Mouse (Mus musculus) spleen, postnatal 4 days (tissue): ENCODE results near the gene Klra6.
"Not testable (repeated sequence)": the region's sequence is repeated elsewhere in the genome, so short reads cannot be mapped to it uniquely, and the experiment has no call there.

Experiments
- DNase-seq, 2 experiments: peaks; one replicate each; pipeline ENCODE4 v3.0.0; 2022; ENCODE audit warnings: low spot score in 2 of 2

The Klra6 gene

DNA sequence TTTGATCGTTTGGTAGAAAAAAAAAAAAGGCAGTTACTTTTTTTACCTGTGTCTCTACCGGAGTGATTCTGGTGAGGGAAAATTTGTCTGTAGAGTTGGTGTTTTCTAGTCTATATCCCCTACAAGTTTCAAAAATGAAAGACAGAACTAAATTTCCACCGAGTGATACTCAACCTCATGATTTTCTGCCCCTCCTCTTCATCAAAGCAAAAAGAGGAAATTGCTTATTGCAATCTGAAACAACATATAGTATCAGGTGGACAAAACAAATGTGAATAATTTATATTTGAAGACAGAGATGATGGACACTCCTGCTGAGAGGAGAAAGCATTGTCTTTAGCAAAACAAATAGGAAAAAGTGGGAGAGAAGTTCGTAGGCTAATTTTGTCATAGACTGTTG, at the start of gene Klra6:
Gene Klra6 (minus strand): TSS at position 101 of the 400 bp plus-strand sequence.
- no peak for DNase-seq

DNA sequence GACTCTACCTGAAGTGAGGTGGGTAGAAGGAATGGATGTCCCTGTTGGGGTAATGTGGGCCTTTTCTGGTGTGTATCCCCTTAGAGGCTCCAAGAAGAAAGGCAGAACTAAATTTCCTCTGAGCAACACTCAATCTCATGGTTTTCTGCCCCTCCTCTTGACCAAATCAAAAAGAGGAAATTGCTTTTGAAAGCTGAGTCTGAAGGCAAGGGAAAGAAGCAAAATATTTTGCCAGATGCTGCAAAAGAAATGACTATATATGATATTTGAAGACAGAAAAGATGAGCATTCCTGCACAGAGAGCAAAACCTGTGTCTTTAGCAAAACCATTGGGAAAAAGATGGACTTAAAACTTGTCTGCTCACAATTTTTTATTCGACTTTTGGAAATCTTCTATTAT, 40.4 kb upstream of the Klra6 start, which contains the start of gene Klra4:
Gene Klra4 (minus strand): TSS at position 101 of the 400 bp plus-strand sequence.
- DNase-seq = not testable (repeated sequence)

DNA sequence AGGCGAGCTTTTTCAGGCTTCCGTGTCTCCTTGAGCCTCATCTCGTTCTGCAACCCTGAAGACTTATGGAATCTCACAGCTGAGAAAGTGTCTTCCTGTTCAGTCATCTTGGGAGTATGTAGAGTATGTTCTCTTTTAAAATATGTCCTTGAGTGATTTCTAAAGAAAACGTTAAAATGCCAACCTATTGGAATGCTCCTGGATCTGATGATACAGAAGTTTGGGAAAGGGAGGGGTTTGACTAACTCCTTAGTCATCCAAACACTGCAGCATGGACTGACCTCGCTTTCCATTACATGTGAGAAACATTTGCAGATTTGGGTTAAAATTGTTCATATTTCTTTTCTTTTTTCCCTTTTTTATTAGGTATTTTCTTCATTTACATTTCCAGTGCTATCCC, 38.4 kb upstream of the Klra6 start:
- no peak for DNase-seq

DNA sequence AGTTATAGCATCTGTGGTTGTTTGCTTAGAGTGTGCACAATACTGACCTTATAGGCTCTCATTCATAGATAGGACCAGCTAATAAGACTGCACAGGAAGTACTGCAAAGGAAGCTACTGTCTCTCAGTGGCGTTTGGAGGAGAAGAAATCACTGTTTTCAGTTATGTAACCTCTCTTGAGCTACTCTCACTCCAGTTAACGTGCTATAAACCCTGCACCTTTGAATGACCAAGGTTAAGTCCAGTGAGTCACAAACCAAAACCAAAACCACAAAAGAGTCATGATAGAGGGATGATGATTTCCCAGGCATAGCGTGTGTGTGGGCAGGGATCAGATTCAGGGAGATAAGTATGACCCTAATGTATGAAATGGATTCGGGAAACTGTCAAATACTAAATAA, 8.4 kb upstream of the Klra6 start:
- not testable (repeated sequence) for DNase-seq

DNA sequence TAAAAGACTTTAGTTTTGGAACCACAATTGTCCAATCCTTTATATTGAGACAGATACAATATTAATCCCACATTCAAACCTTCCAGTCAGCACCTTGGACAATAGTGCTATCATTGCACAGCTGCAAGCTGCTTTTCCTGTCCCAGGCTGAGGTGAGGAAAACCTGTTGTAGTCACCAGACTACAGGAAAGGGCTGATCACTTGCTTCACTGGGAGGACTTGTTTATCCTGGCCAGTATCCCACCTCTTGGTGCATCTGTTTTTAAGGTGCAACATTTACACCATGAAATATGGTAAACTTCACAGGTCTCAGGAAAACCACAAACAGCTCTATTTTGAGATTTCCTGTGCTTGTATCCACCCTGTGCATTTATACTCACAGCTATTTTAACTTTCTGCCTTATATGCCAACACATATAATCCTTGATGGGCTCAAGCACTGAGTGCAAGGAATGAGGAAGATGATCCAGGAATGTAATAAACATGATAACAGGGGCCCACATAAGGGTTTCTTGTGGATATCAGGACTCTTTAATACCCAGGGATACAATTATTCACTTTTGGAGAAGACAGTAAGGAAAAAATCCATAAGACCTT, 4.8 kb upstream of the Klra6 start:
- DNase-seq = not testable (repeated sequence)
